Mouse (Mus musculus): ENCODE results near the gene Cntrob. TPM values are rescaled to one million over a fixed set of nuclear protein-coding genes. Genes with fewer than 3 reads are reported as not detected.

The Cntrob gene
- polyA plus RNA-seq, 1 experiment from 2014 or later: 10.3 TPM

GRCm38 (mm10) chr11:69331152-69331551 is 7.6 kb upstream of the Cntrob start:
- ATAC-seq (ENCODE audit: low read depth): no peak

GRCm38 (mm10) chr11:69328517-69328916 is 4.9 kb upstream of the Cntrob start:
- H3K4me2 ChIP-seq (ENCODE audit: low read depth, low read length): no peak overlapping the region
- no peak overlapping the region for H3K4me3 ChIP-seq (ENCODE audit: low read depth, low read length)
- H3K36me3 ChIP-seq (ENCODE audit: control insufficient read depth, insufficient read depth, low read length): no peaks in the 10 kb centered on the region
- no peak for ATAC-seq (ENCODE audit: low read depth)
- H3K27ac ChIP-seq (ENCODE audit: low read depth, low read length): no peak overlapping the region
- no peaks in the 10 kb centered on the region for H3K27me3 ChIP-seq (ENCODE audit: control insufficient read depth, insufficient read depth, low read length)
- whole genome bisulfite sequencing: 93% methylated on average over 6 of the region's 6 CpGs
- no peaks in the 10 kb centered on the region for H3K9me3 ChIP-seq (ENCODE audit: control insufficient read depth, low read length)
- H3K9ac ChIP-seq (replicated peaks; ENCODE audit: low read depth, low read length): no peak overlapping the region
- H3K4me1 ChIP-seq (ENCODE audit: control insufficient read depth, insufficient read depth, low read length): peaks cover 28% of the 10 kb centered on the region

More at GRCm38 (mm10) chr11:69331152-69331551, 7.6 kb upstream of the Cntrob start:
- Histone ChIP-seq H3K4me3 (ENCODE audit: low read depth, low read length) (no peak overlapping the region), H3K27me3 (ENCODE audit: control insufficient read depth, insufficient read depth, low read length) (no peaks in the 10 kb centered on the region), H3K9ac (replicated peaks; ENCODE audit: low read depth, low read length) (no peak overlapping the region), H3K27ac (ENCODE audit: low read depth, low read length) (no peak overlapping the region; the same call in 1 of the 2 replicates), H3K9me3 (ENCODE audit: control insufficient read depth, low read length) (no peaks in the 10 kb centered on the region), H3K36me3 (ENCODE audit: control insufficient read depth, insufficient read depth, low read length) (no peaks in the 10 kb centered on the region), H3K4me1 (ENCODE audit: control insufficient read depth, insufficient read depth, low read length) (peaks cover 18% of the 10 kb centered on the region), H3K4me2 (ENCODE audit: low read depth, low read length) (peak overlapping the region; percentile 68; the same call in 1 of the 2 replicates)
- WGBS: 89% methylated on average over 6 of the region's 6 CpGs

DNA sequence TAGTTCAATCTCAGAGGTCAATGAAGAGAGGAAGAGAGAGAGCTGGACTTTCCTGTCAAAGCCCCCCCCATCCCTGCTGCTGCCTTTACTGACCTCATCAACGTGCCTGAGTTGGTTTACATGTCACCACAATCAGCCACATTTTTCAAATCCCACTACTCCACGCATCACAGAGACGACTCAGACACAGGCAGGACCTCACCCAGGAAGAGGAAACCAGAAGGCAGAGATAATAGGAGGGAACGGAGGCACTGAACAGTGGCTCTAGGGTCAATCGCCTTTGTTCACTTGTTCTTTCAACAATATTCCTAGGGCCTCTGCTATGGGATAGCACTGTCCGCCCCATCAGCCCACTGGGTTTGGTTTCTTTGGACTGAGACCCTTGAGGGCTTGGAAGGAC is 4.1 kb upstream of the Cntrob start:
- no peak overlapping the region for H3K4me2 ChIP-seq (ENCODE audit: low read depth, low read length)
- WGBS: 41% methylated on average over 6 of the region's 6 CpGs
- H3K36me3 ChIP-seq (ENCODE audit: control insufficient read depth, insufficient read depth, low read length): no peaks in the 10 kb centered on the region
- no peaks in the 10 kb centered on the region for H3K27me3 ChIP-seq (ENCODE audit: control insufficient read depth, insufficient read depth, low read length)
- no peak for ATAC-seq (ENCODE audit: low read depth)
- H3K9me3 ChIP-seq (ENCODE audit: control insufficient read depth, low read length): no peaks in the 10 kb centered on the region
- H3K9ac ChIP-seq (replicated peaks; ENCODE audit: low read depth, low read length): no peak overlapping the region
- no peak overlapping the region for H3K4me3 ChIP-seq (ENCODE audit: low read depth, low read length)
- peaks cover 30% of the 10 kb centered on the region for H3K4me1 ChIP-seq (ENCODE audit: control insufficient read depth, insufficient read depth, low read length)
- no peak overlapping the region for H3K27ac ChIP-seq (ENCODE audit: low read depth, low read length)

DNA sequence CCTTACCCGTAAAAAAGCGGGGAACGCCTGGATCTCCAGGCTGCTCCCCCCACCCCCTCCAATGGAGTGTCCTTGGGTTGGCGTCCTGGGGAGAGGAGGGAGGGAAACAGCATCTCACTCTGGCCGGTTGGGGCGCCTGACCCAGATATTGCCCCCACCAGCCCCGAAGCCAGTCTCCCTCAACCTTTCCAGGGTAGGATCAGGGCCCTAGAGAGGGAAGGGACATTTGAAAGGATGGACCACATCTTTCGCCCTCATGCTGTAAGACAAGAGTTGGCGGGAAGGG is 3.5 kb upstream of the Cntrob start:
- Histone ChIP-seq H3K9ac (replicated peaks; ENCODE audit: low read depth, low read length) (no peak overlapping the region), H3K9me3 (ENCODE audit: control insufficient read depth, low read length) (no peaks in the 10 kb centered on the region), H3K4me2 (ENCODE audit: low read depth, low read length) (peak overlapping the region; percentile 96), H3K27ac (ENCODE audit: low read depth, low read length) (no peak overlapping the region), H3K36me3 (ENCODE audit: control insufficient read depth, insufficient read depth, low read length) (no peaks in the 10 kb centered on the region), H3K27me3 (ENCODE audit: control insufficient read depth, insufficient read depth, low read length) (no peaks in the 10 kb centered on the region), H3K4me1 (ENCODE audit: control insufficient read depth, insufficient read depth, low read length) (peaks cover 31% of the 10 kb centered on the region), H3K4me3 (ENCODE audit: low read depth, low read length) (no peak overlapping the region; the same call in 1 of the 2 replicates)
- ATAC-seq (ENCODE audit: low read depth): no peak
- WGBS: 9% methylated on average over 9 of the region's 9 CpGs

DNA sequence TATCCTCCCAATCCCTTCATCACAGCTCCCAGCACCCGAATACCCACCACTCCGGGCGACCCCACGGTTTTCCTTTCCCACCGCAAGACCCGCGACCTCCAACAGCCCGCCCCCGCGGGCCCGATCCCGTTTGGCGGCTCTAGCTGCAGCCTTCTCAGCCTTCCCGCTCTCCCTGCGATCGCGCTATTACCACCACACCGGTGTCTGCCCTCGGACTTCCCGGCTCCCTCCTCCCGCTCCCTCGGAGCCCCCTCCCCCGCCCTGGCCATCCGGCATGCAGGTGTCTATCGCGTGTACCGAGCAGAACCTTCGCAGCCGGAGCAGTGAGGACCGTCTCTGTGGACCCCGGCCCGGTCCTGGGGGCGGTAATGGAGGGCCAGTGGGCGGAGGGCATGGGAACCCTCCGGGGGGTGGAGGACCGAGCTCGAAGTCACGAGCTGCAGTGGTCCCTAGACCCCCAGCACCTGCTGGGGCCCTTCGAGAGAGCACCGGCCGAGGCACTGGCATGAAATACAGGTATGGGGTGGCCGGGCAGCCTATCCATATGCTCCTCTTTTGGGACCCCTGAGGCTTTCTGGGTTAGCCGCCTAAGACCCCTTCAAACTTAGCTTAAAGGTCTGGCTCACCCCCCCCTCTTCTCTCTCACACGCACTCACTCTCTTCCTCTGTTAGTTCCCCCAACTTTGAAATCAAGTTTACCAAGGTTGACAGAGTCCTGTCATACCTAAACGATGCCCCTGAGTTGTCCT is 3.0 kb upstream of the Cntrob start:
- no peaks in the 10 kb centered on the region for H3K36me3 ChIP-seq (ENCODE audit: control insufficient read depth, insufficient read depth, low read length)
- H3K4me3 ChIP-seq (ENCODE audit: low read depth, low read length): peak overlapping the region; percentile 49
- H3K4me1 ChIP-seq (ENCODE audit: control insufficient read depth, insufficient read depth, low read length): peaks cover 36% of the 10 kb centered on the region
- H3K4me2 ChIP-seq (ENCODE audit: low read depth, low read length): peak overlapping the region; percentile 96
- no peak overlapping the region for H3K27ac ChIP-seq (ENCODE audit: low read depth, low read length)
- H3K9ac ChIP-seq (replicated peaks; ENCODE audit: low read depth, low read length): peak overlapping the region; percentile 66
- H3K27me3 ChIP-seq (ENCODE audit: control insufficient read depth, insufficient read depth, low read length): no peaks in the 10 kb centered on the region
- ATAC-seq (ENCODE audit: low read depth): peak; percentile 10; the same call in 1 of the 2 replicates
- 1% methylated on average over 45 of the region's 45 CpGs for WGBS
- no peaks in the 10 kb centered on the region for H3K9me3 ChIP-seq (ENCODE audit: control insufficient read depth, low read length)

DNA sequence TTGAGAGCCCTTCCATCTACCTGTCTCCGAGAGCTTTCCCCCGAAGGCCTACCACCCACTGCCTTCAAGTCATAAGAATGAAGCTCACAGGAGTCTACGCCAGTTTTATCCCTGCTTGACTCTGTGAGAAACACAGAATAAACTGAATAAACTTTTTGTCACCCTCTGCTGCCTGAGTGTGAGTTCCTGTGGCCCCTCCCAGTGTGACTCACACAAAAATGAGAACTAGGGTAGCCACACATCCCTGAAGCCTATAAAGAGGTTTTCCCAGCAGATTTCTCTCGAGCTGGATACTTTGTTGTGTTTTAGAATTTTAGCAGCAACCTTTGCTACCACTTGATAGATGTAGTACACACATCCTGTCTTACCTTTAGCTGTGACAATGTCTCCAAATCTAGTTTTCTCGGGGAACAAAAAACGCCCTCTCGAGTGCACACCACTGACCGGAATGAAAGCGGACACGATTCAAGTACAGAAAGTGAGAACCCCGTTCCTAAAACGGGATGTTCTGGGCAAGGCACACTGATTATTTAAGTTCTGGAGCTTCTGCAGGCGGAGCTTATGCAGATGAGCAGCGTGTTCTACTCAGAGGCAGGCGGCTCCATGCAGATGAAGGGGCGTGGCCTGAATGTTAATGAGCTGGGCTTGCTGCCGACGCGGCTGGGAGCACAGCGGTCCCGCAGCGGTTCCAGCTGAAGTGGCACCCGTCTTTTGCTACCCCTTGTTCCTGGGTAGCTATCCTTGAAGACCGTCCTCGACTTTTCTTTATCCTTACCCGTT is 2.2 kb upstream of the Cntrob start, which contains the start of gene Kcnab3:
TSS of gene Kcnab3 (plus strand) at position 631 of the 780 bp plus-strand sequence.
- ATAC-seq (ENCODE audit: low read depth): peak; percentile 65; the same call in 1 of the 2 replicates
- peak within 1 kb of the TSS; percentile 99 for H3K4me2 ChIP-seq (ENCODE audit: low read depth, low read length)
- H3K27me3 ChIP-seq (ENCODE audit: control insufficient read depth, insufficient read depth, low read length): no peaks in the 10 kb centered on the region
- peak within 1 kb of the TSS; percentile 66 for H3K9ac ChIP-seq (replicated peaks; ENCODE audit: low read depth, low read length)
- H3K4me3 ChIP-seq (ENCODE audit: low read depth, low read length): peak within 1 kb of the TSS; percentile 49
- 11% methylated on average over 26 of the region's 26 CpGs for WGBS
- H3K9me3 ChIP-seq (ENCODE audit: control insufficient read depth, low read length): no peaks in the 10 kb centered on the region
- no peak within 1 kb of the TSS for H3K27ac ChIP-seq (ENCODE audit: low read depth, low read length)
- H3K36me3 ChIP-seq (ENCODE audit: control insufficient read depth, insufficient read depth, low read length): no peaks in the 10 kb centered on the region
- peaks cover 35% of the 10 kb centered on the region for H3K4me1 ChIP-seq (ENCODE audit: control insufficient read depth, insufficient read depth, low read length)

GRCm38 (mm10) chr11:69324749-69325148 is 1.2 kb upstream of the Cntrob start:
- no peak overlapping the region for H3K9ac ChIP-seq (replicated peaks; ENCODE audit: low read depth, low read length)
- no peak for ATAC-seq (ENCODE audit: low read depth)
- H3K4me3 ChIP-seq (ENCODE audit: low read depth, low read length): peak overlapping the region; percentile 57
- H3K9me3 ChIP-seq (ENCODE audit: control insufficient read depth, low read length): no peaks in the 10 kb centered on the region
- H3K27me3 ChIP-seq (ENCODE audit: control insufficient read depth, insufficient read depth, low read length): no peaks in the 10 kb centered on the region
- peaks cover 35% of the 10 kb centered on the region for H3K4me1 ChIP-seq (ENCODE audit: control insufficient read depth, insufficient read depth, low read length)
- WGBS: 85% methylated on average over 6 of the region's 6 CpGs
- H3K27ac ChIP-seq (ENCODE audit: low read depth, low read length): no peak overlapping the region
- H3K36me3 ChIP-seq (ENCODE audit: control insufficient read depth, insufficient read depth, low read length): no peaks in the 10 kb centered on the region
- H3K4me2 ChIP-seq (ENCODE audit: low read depth, low read length): peak overlapping the region; percentile 99

- ATAC-seq (ENCODE audit: low read depth): no peak
- WGBS: 25% methylated on average over 18 of the region's 18 CpGs
Observed at GRCm38 (mm10) chr11:69322693-69323471, 693 bp downstream of the Cntrob start.

More at GRCm38 (mm10) chr11:69322693-69323471, 693 bp downstream of the Cntrob start:
- H3K4me3 ChIP-seq (ENCODE audit: low read depth, low read length): peak overlapping the region; percentile 57
- peaks cover 35% of the 10 kb centered on the region for H3K4me1 ChIP-seq (ENCODE audit: control insufficient read depth, insufficient read depth, low read length)
- H3K27me3 ChIP-seq (ENCODE audit: control insufficient read depth, insufficient read depth, low read length): no peaks in the 10 kb centered on the region
- no peaks in the 10 kb centered on the region for H3K9me3 ChIP-seq (ENCODE audit: control insufficient read depth, low read length)
- peak overlapping the region; percentile 88 for H3K27ac ChIP-seq (ENCODE audit: low read depth, low read length)
- H3K36me3 ChIP-seq (ENCODE audit: control insufficient read depth, insufficient read depth, low read length): no peaks in the 10 kb centered on the region
- H3K9ac ChIP-seq (replicated peaks; ENCODE audit: low read depth, low read length): peak overlapping the region; percentile 80
- peak overlapping the region; percentile 66 for H3K4me2 ChIP-seq (ENCODE audit: low read depth, low read length)

Measured in neural tube, embryonic 14.5 days (tissue).